Mouse (Mus musculus) heart, adult 8-10 months (tissue): Measurements from ENCODE around the gene Ino80. TPM values are rescaled to one million over a fixed set of nuclear protein-coding genes. Genes with fewer than 3 reads are reported as not detected.

Experiments used
- DNase-seq: peaks from one replicate; pipeline ENCODE4 v3.0.0; 2022; ENCODE audit warnings: low spot score
- total RNA-seq, 4 experiments: library from RNA; stranded (reverse); gene quantifications; 2 replicates each; pipeline ENCODE4 v1.2.4; 2022

The Ino80 gene
- total RNA-seq, 4 experiments from 2014 or later, result 11.5 to 12.9 (median 12.0) TPM

GRCm38 (mm10) chr2:119355089-119355488 is 122.4 kb downstream of the Ino80 start:
- DNase-seq, result peak; percentile 77

GRCm38 (mm10) chr2:119353707-119354106 is 123.8 kb downstream of the Ino80 start:
- DNase-seq, result no peak

- peak; percentile 74 for DNase-seq
Observed at GRCm38 (mm10) chr2:119350555-119351486, 126.7 kb downstream of the Ino80 start, which contains the start of gene Chac1. Chac1 (plus strand) TSS chr2:119351229.

GRCm38 (mm10) chr2:119344537-119345138 is 132.8 kb downstream of the Ino80 start:
- no peak for DNase-seq

- DNase-seq, result peak; percentile 94
Observed at GRCm38 (mm10) chr2:119337425-119338265, 139.8 kb downstream of the Ino80 start.

- peak; percentile 64 for DNase-seq
Observed at GRCm38 (mm10) chr2:119336470-119336869, 141.0 kb downstream of the Ino80 start.

- no peak for DNase-seq
Observed at GRCm38 (mm10) chr2:119336002-119336401, 141.5 kb downstream of the Ino80 start.

- no peak for DNase-seq
Observed at GRCm38 (mm10) chr2:119335535-119335934, 142.0 kb downstream of the Ino80 start.

- no peak for DNase-seq
Observed at GRCm38 (mm10) chr2:119334964-119335525, 142.4 kb downstream of the Ino80 start.

- no peak for DNase-seq
Observed at GRCm38 (mm10) chr2:119334135-119334534, 143.4 kb downstream of the Ino80 start.

- no peak for DNase-seq
Observed at GRCm38 (mm10) chr2:119332177-119332661, 145.3 kb downstream of the Ino80 start.

- no peak for DNase-seq
Observed at GRCm38 (mm10) chr2:119330795-119331194, 146.7 kb downstream of the Ino80 start.

GRCm38 (mm10) chr2:119329123-119329817 is 148.2 kb downstream of the Ino80 start:
- DNase-seq, result no peak

- DNase-seq, result no peak
Observed at GRCm38 (mm10) chr2:119328546-119328945, 148.9 kb downstream of the Ino80 start.

- DNase-seq, result no peak
Observed at GRCm38 (mm10) chr2:119327942-119328526, 149.5 kb downstream of the Ino80 start.

- peak; percentile 80 for DNase-seq
Observed at GRCm38 (mm10) chr2:119327102-119327480, 150.4 kb downstream of the Ino80 start.

- DNase-seq, result no peak
Observed at GRCm38 (mm10) chr2:119326161-119327101, 151.1 kb downstream of the Ino80 start.

- peak; percentile 80 for DNase-seq
Observed at GRCm38 (mm10) chr2:119325568-119326143, 151.8 kb downstream of the Ino80 start, which contains the start of gene Dll4. Dll4 (plus strand) TSS chr2:119325784.
